14 mouse cellular contexts compared by ENCODE assay signal in the genomic region with DNA sequence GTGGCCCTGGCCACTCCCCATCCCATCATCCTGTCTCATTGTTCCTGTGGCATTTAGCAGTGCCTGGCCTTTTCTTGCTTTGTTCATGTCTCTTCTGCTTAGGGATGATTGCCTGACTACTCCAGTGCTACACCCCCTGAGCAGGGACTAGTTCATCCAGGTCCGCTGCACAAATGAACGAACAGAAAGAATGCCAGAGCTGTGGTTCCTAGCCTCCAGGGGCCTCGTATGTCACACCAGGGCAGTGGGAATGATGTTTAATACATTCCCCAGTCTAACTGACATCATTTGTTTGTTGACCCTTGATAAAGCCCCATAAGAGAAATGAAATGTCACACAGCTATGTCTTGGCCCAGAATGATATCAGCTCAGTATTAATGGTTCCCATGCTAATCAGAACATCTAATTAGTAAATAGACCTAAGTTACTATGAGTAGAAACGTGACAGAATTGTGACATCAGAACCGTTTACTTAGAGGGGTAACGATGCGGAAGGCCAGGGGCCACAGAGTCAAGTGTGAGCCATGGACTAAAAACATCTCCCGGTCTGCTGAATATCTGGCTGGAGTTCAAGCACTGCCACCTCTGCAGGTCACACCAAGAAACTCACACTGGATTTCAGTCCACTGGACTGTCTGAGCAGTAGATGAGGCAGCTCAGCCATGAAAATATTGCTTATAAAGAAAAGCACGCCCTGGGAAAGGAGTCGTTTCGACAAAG.
DNase-seq lines count a peak whose midpoint lies in the region; ATAC-seq and TF ChIP-seq lines count a peak whose summit lies in the region.
"Had no signal": no experiment of that assay in that cellular context is flagged by ENCODE, and none has a peak within 500 bp of the region (broad histone marks: within the 10 kb centered on the region; RNA-seq: fewer than 3 reads in every experiment).

No protein-coding gene starts in this region.

- no peak overlapping the region for H3K4me2 ChIP-seq in kidney, embryonic 16.5 days (replicated peaks; ENCODE audit: low read depth, low read length)
- H3K4me2 ChIP-seq in midbrain, embryonic 12.5 days (replicated peaks): no peak overlapping the region
- H3K4me2 ChIP-seq in stomach, postnatal 0 days (replicated peaks; ENCODE audit: low read depth): no peak overlapping the region

- no peaks in the 10 kb centered on the region for H3K9me3 ChIP-seq in kidney, embryonic 16.5 days (ENCODE audit: low read length)
- no peaks in the 10 kb centered on the region for H3K9me3 ChIP-seq in midbrain, embryonic 12.5 days
- no peaks in the 10 kb centered on the region for H3K9me3 ChIP-seq in stomach, postnatal 0 days (ENCODE audit: control insufficient read depth, low read length)

- no peak for TF ChIP-seq POLR2A in lung, adult 2 months (IDR thresholded peaks at IDR 0.05; ENCODE audit: borderline replicate concordance, extremely low read depth, low read depth, low read length)

- H3K9ac ChIP-seq in kidney, embryonic 16.5 days (replicated peaks; ENCODE audit: low read length): no peak overlapping the region
- no peak overlapping the region for H3K9ac ChIP-seq in midbrain, embryonic 12.5 days (replicated peaks)
- H3K9ac ChIP-seq in stomach, postnatal 0 days (ENCODE audit: low read length): no peak overlapping the region

- ATAC-seq in kidney, embryonic 16.5 days (ENCODE audit: low FRiP score, low TSS enrichment): no peak
- no peak for ATAC-seq in midbrain, embryonic 12.5 days (ENCODE audit: low FRiP score, low read depth)
- no peak for ATAC-seq in stomach, postnatal 0 days (ENCODE audit: low FRiP score, low TSS enrichment)
- ATAC-seq: activated CD4-positive, CD25-positive, alpha-beta regulatory T cell, adult 4 months had no signal

- no peak overlapping the region for H3K4me3 ChIP-seq in kidney, embryonic 16.5 days (ENCODE audit: low read length)
- no peak overlapping the region for H3K4me3 ChIP-seq in midbrain, embryonic 12.5 days
- H3K4me3 ChIP-seq in stomach, postnatal 0 days (ENCODE audit: low read depth, low read length): no peak overlapping the region
- no peak overlapping the region for H3K4me3 ChIP-seq in lung, adult 2 months (replicated peaks; ENCODE audit: extremely low read depth, low read depth, low read length)
- H3K4me3 ChIP-seq: layer of hippocampus, adult 2 months had no signal

- TF ChIP-seq EP300 in stomach, postnatal 0 days (optimal IDR thresholded peaks at IDR 0.05): no peak

- no peaks in the 10 kb centered on the region for H3K36me3 ChIP-seq in kidney, embryonic 16.5 days (ENCODE audit: insufficient read depth, low read length)
- no peaks in the 10 kb centered on the region for H3K36me3 ChIP-seq in midbrain, embryonic 12.5 days
- no peaks in the 10 kb centered on the region for H3K36me3 ChIP-seq in stomach, postnatal 0 days (ENCODE audit: control insufficient read depth, insufficient read depth, low read length)

- H3K27me3 ChIP-seq in kidney, embryonic 16.5 days (ENCODE audit: insufficient read depth, low read length): no peaks in the 10 kb centered on the region
- H3K27me3 ChIP-seq in midbrain, embryonic 12.5 days: no peaks in the 10 kb centered on the region
- no peaks in the 10 kb centered on the region for H3K27me3 ChIP-seq in stomach, postnatal 0 days (ENCODE audit: control insufficient read depth, insufficient read depth, low read length)

- peak; percentile 19 for DNase-seq in embryo, embryonic 10 days (ENCODE audit: low spot score)
- DNase-seq in embryo, embryonic 9.5 days (ENCODE audit: extremely low spot score): no peak
- peak; percentile 21 for DNase-seq in kidney, adult 18-20 months
- peak; percentile 8 for DNase-seq in embryo, embryonic 11 days
- DNase-seq in stomach, postnatal 0 days (ENCODE audit: low spot score): no peak
- no peak for DNase-seq in lung, adult 2 months
- DNase-seq: adrenal gland, postnatal 25 days; cerebellum, adult 9-10 months; heart, adult 18-20 months; thymus, postnatal 25 days had no signal

- peaks cover 8% of the 10 kb centered on the region; the same call in 1 of the 2 replicates for H3K4me1 ChIP-seq in kidney, embryonic 16.5 days (ENCODE audit: insufficient read depth, low read length)
- peaks cover 13% of the 10 kb centered on the region; the same call in 1 of the 2 replicates for H3K4me1 ChIP-seq in midbrain, embryonic 12.5 days
- no peaks in the 10 kb centered on the region for H3K4me1 ChIP-seq in stomach, postnatal 0 days (replicated peaks; ENCODE audit: control insufficient read depth, insufficient read depth)
- no peaks in the 10 kb centered on the region for H3K4me1 ChIP-seq in lung, adult 2 months (ENCODE audit: control insufficient read depth, insufficient read depth, low read length)

- WGBS in kidney, embryonic 16.5 days: 43% methylated on average over 11 of the region's 11 CpGs
- 51% methylated on average over 11 of the region's 11 CpGs for WGBS in midbrain, embryonic 12.5 days
- WGBS in stomach, postnatal 0 days: 71% methylated on average over 11 of the region's 11 CpGs
- WGBS in lung, adult 2 months: 59% methylated on average over 11 of the region's 11 CpGs

- no peak for TF ChIP-seq CTCF in stomach, postnatal 0 days (IDR thresholded peaks at IDR 0.05; ENCODE audit: low read depth)
- no peak for TF ChIP-seq CTCF in lung, adult 2 months (IDR thresholded peaks at IDR 0.05; ENCODE audit: insufficient read depth, low read length)

- no peak overlapping the region for H3K27ac ChIP-seq in kidney, embryonic 16.5 days (ENCODE audit: low read length)
- peak overlapping the region; percentile 27; the same call in 1 of the 2 replicates for H3K27ac ChIP-seq in midbrain, embryonic 12.5 days (replicated peaks)
- no peak overlapping the region for H3K27ac ChIP-seq in stomach, postnatal 0 days (replicated peaks)
- H3K27ac ChIP-seq: layer of hippocampus, adult 2 months had no signal

Comparison
In these comparisons a context has a peak if more than half of its experiments do, and no peak if none do; other contexts are left out.
1. DNase-seq: peak in embryo, embryonic 10 days (single experiment), kidney, adult 18-20 months (single experiment) and embryo, embryonic 11 days (single experiment); none in embryo, embryonic 9.5 days (single experiment), stomach, postnatal 0 days (single experiment) and lung, adult 2 months (single experiment).